Mouse (Mus musculus) stomach, postnatal 0 days (tissue): ENCODE data around the gene Slc26a10. TPM values are rescaled to one million over a fixed set of nuclear protein-coding genes. Genes with fewer than 3 reads are reported as not detected.

Source experiments
- ATAC-seq: fragments of 200-750 bp; cut with Nextera tagmentation; 2 replicates; pipeline ENCODE4 v1.8.0; 2017; ENCODE audit not compliant: low FRiP score, low TSS enrichment
- DNase-seq: peaks from one replicate; pipeline ENCODE4 v3.0.0-alpha.2; 2016; ENCODE audit warnings: low spot score
- H3K27ac ChIP-seq: fragments of 300-500 bp; sonication (generic); replicated peaks from 2 replicates; pipeline ENCODE4 v1.5.1; 2014; ENCODE audit warnings: mild to moderate bottlenecking, control low read depth
- H3K27me3 ChIP-seq: fragments of 300-500 bp; sonication (generic); 2 replicates; pipeline ENCODE4 v1.6.1; 2014; ENCODE audit warnings: low read length; ENCODE audit not compliant: control insufficient read depth, insufficient read depth
- H3K36me3 ChIP-seq: fragments of 300-500 bp; sonication (generic); 2 replicates; pipeline ENCODE4 v1.6.1; 2014; ENCODE audit warnings: low read length, mixed read lengths; ENCODE audit not compliant: control insufficient read depth, insufficient read depth
- H3K4me1 ChIP-seq: fragments of 300-500 bp; sonication (generic); replicated peaks from 2 replicates; pipeline ENCODE4 v1.6.1; 2014; ENCODE audit warnings: antibody characterized with exemption; ENCODE audit not compliant: control insufficient read depth, insufficient read depth
- H3K4me2 ChIP-seq: fragments of 300-500 bp; sonication (generic); replicated peaks from 2 replicates; pipeline ENCODE4 v1.6.1; 2014; ENCODE audit warnings: low read depth, mild to moderate bottlenecking, control low read depth, moderate library complexity
- H3K4me3 ChIP-seq: fragments of 300-500 bp; sonication (generic); 2 replicates; pipeline ENCODE4 v1.5.1; 2014; ENCODE audit warnings: low read depth, low read length, control low read depth
- H3K9ac ChIP-seq: fragments of 300-500 bp; sonication (generic); 2 replicates; pipeline ENCODE4 v1.6.1; 2014; ENCODE audit warnings: mild to moderate bottlenecking, low read length, control low read depth, mixed read lengths
- H3K9me3 ChIP-seq: fragments of 300-500 bp; sonication (generic); 2 replicates; pipeline ENCODE4 v1.6.1; 2016; ENCODE audit warnings: low read length; ENCODE audit not compliant: control insufficient read depth
- CTCF ChIP-seq: IDR thresholded peaks from 2 replicates; pipeline ENCODE4 v1.5.1; 2016; ENCODE audit warnings: antibody characterized with exemption, low read depth, mild to moderate bottlenecking, moderate library complexity
- EP300 ChIP-seq: optimal IDR thresholded peaks from 2 replicates; pipeline ENCODE3; 2016; ENCODE audit warnings: antibody characterized with exemption
- WGBS: fragments of 180-500 bp; shearing (Covaris S2); extraction: QIAGEN DNeasy Blood & Tissue Kit; methylation state at CpG from one replicate; pipeline ENCODE4 v1.1.7; 2014; 5-methylcytosine and 5-hydroxymethylcytosine counted together
- polyA plus RNA-seq: library from polyadenylated mRNA; unstranded; fragments of >200 nt; fragmentation: Nextera tagmentation; extraction: Ambion mirVana; gene quantifications from 2 replicates; pipeline ENCODE4 v1.2.1, GENCODE M21; 2015

The Slc26a10 gene
- polyA plus RNA-seq, 1 experiment from 2014 or later = 0.70 TPM

DNA sequence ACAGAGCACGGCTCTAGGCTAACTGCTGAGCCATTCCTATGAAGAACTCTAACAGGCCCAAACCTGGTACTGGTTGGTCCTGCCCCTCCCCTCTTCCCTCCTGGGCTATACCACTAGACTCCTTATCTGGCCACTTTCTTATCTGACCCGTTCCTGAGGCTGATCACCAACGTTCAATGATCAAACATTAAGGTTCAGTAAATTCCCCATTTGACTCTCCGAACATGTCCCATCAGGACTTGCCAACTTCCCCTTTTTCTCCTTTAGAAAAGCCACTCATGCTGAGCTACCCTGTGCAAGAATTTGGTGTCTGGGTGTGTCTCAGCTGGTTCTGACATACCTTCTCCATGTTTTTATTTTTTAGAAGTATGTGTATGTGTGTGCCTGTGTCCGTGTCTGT lies 53.9 kb downstream of the Slc26a10 start:
- H3K9ac ChIP-seq = no peak overlapping the region
- no peaks in the 10 kb centered on the region for H3K27me3 ChIP-seq
- H3K4me3 ChIP-seq = no peak overlapping the region
- H3K36me3 ChIP-seq = no peaks in the 10 kb centered on the region
- H3K9me3 ChIP-seq = no peaks in the 10 kb centered on the region
- no peak overlapping the region for H3K27ac ChIP-seq
- ATAC-seq (no peak), DNase-seq (no peak)
- no peak for TF ChIP-seq EP300
- no peak for TF ChIP-seq CTCF
- no peak overlapping the region for H3K4me2 ChIP-seq
- H3K4me1 ChIP-seq = no peaks in the 10 kb centered on the region
- 55% methylated on average over 5 of the region's 5 CpGs for WGBS

GRCm38 (mm10) chr10:127125210-127126001 lies 55.0 kb downstream of the Slc26a10 start:
- Histone ChIP-seq H3K27me3 (no peaks in the 10 kb centered on the region), H3K27ac (no peak overlapping the region), H3K4me3 (no peak overlapping the region), H3K9me3 (no peaks in the 10 kb centered on the region), H3K4me1 (no peaks in the 10 kb centered on the region), H3K9ac (no peak overlapping the region), H3K4me2 (no peak overlapping the region), H3K36me3 (no peaks in the 10 kb centered on the region)
- TF ChIP-seq CTCF = peak; percentile 75
- TF ChIP-seq EP300 = no peak
- 70% methylated on average over 9 of the region's 9 CpGs for WGBS
- DNase-seq = no peak
- ATAC-seq = no peak

- Histone ChIP-seq H3K4me2 (peak overlapping the region; percentile 40), H3K4me1 (no peaks in the 10 kb centered on the region), H3K9me3 (no peaks in the 10 kb centered on the region), H3K27me3 (no peaks in the 10 kb centered on the region), H3K4me3 (no peak overlapping the region), H3K9ac (no peak overlapping the region), H3K36me3 (peaks cover 8% of the 10 kb centered on the region), H3K27ac (peak overlapping the region; percentile 35; the same call in 1 of the 2 replicates)
- no peak for TF ChIP-seq EP300
- TF ChIP-seq CTCF = peak; percentile 86
- 13% methylated on average over 4 of the region's 4 CpGs for WGBS
- peak; percentile 68 for DNase-seq
- no peak for ATAC-seq
Observed at GRCm38 (mm10) chr10:127123436-127123805, 57.0 kb downstream of the Slc26a10 start.

GRCm38 (mm10) chr10:127122784-127123435 lies 57.5 kb downstream of the Slc26a10 start:
- peak; percentile 80 for DNase-seq
- 15% methylated on average over 13 of the region's 13 CpGs for WGBS
- TF ChIP-seq EP300 (no peak), CTCF (no peak)

DNA sequence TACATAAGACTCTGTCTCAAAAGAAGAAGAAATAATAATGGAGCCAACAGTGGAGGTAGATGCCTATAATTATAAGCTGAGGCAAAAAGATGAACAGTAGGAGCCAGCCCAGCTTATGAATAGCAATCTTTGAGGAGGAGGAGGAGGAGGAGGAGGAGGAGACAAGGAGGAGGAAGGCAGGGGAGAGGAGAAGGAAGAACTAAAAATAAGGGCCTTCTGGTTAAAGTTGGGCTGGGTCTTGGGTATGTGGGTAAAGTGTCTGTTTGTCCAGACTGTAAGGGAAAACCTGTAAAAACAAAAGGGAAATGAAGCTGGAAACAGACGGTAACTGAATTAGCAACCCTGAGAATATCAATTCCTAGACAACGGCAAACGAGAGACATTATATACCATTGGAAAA lies 58.4 kb downstream of the Slc26a10 start:
- no peak overlapping the region for H3K27ac ChIP-seq
- no peak overlapping the region for H3K4me2 ChIP-seq
- no peak overlapping the region for H3K4me3 ChIP-seq
- H3K9me3 ChIP-seq = no peaks in the 10 kb centered on the region
- peaks cover 16% of the 10 kb centered on the region for H3K36me3 ChIP-seq
- no peak overlapping the region for H3K9ac ChIP-seq
- no peak for DNase-seq
- TF ChIP-seq CTCF (no peak), EP300 (no peak)
- ATAC-seq = no peak
- H3K27me3 ChIP-seq = no peaks in the 10 kb centered on the region
- no peaks in the 10 kb centered on the region for H3K4me1 ChIP-seq
- 86% methylated on average over 3 of the region's 3 CpGs for WGBS

More at GRCm38 (mm10) chr10:127122784-127123435, 57.5 kb downstream of the Slc26a10 start:
- no peak overlapping the region for H3K4me3 ChIP-seq
- no peaks in the 10 kb centered on the region for H3K27me3 ChIP-seq
- peak; percentile 36; the same call in 1 of the 2 replicates for ATAC-seq
- H3K27ac ChIP-seq = peak overlapping the region; percentile 35
- H3K9me3 ChIP-seq = no peaks in the 10 kb centered on the region
- H3K9ac ChIP-seq = no peak overlapping the region
- H3K4me2 ChIP-seq = peak overlapping the region; percentile 40
- H3K36me3 ChIP-seq = peaks cover 11% of the 10 kb centered on the region
- no peaks in the 10 kb centered on the region for H3K4me1 ChIP-seq

Other genes with a start within 250 kb of the Slc26a10 start
- 29.1 and 33.0 TPM in 2 replicates for gene Ctdsp2, start 201.9 kb downstream of the Slc26a10 start, polyA plus RNA-seq
- 10.7 and 12.3 TPM in 2 replicates for gene Avil, start 179.9 kb downstream of the Slc26a10 start, polyA plus RNA-seq
- 58.9 and 61.3 TPM in 2 replicates for gene Tsfm, start 149.8 kb downstream of the Slc26a10 start, polyA plus RNA-seq
- gene Mettl1, start 139.2 kb downstream of the Slc26a10 start, polyA plus RNA-seq = 32.4 and 36.8 TPM in 2 replicates
- gene Eef1akmt3, start 139.1 kb downstream of the Slc26a10 start, polyA plus RNA-seq = 1.2 and 1.3 TPM in 2 replicates
- 0.13 TPM in 1 of 2 replicates, not detected in the other for gene Cyp27b1, start 132.4 kb downstream of the Slc26a10 start, polyA plus RNA-seq
- 0.75 and 0.81 TPM in 2 replicates for gene March9, start 120.5 kb downstream of the Slc26a10 start, polyA plus RNA-seq
- gene Cdk4, start 117.1 kb downstream of the Slc26a10 start, polyA plus RNA-seq = 469 and 472 TPM in 2 replicates
- 82.8 and 87.7 TPM in 2 replicates for gene Tspan31, start 110.4 kb downstream of the Slc26a10 start, polyA plus RNA-seq
- 0.04 and 0.08 TPM in 2 replicates for gene Agap2, start 105.4 kb downstream of the Slc26a10 start, polyA plus RNA-seq
- gene Os9, start 59.5 kb downstream of the Slc26a10 start, polyA plus RNA-seq = 81.9 and 82.0 TPM in 2 replicates
- 45.9 and 65.4 TPM in 2 replicates for gene B4galnt1, start 15.4 kb downstream of the Slc26a10 start, polyA plus RNA-seq
- gene Arhgef25, start 9.4 kb upstream of the Slc26a10 start, polyA plus RNA-seq = 25.3 and 29.7 TPM in 2 replicates
- gene Dtx3, start 15.1 kb upstream of the Slc26a10 start, polyA plus RNA-seq = 27.8 and 32.9 TPM in 2 replicates
- gene Pip4k2c, start 30.9 kb upstream of the Slc26a10 start, polyA plus RNA-seq = 23.2 and 26.0 TPM in 2 replicates
- 2.2 and 2.3 TPM in 2 replicates for gene Kif5a, start 82.7 kb upstream of the Slc26a10 start, polyA plus RNA-seq
- gene Dctn2, start 85.7 kb upstream of the Slc26a10 start, polyA plus RNA-seq = 134 and 147 TPM in 2 replicates
- gene Mbd6, start 108.4 kb upstream of the Slc26a10 start, polyA plus RNA-seq = 8.5 and 8.9 TPM in 2 replicates
- gene Mars, start 131.1 kb upstream of the Slc26a10 start, polyA plus RNA-seq = 66.6 and 70.4 TPM in 2 replicates
- gene Arhgap9, start 141.3 kb upstream of the Slc26a10 start, polyA plus RNA-seq = 5.2 and 5.7 TPM in 2 replicates
- gene Gli1, start 161.3 kb upstream of the Slc26a10 start, polyA plus RNA-seq = 2.3 and 2.4 TPM in 2 replicates
- gene Inhbe, start 173.8 kb upstream of the Slc26a10 start, polyA plus RNA-seq = 0.02 and 0.12 TPM in 2 replicates
- 0.15 TPM in 1 of 2 replicates, not detected in the other for gene Inhbc, start 189.8 kb upstream of the Slc26a10 start, polyA plus RNA-seq
- gene R3hdm2, start 199.7 kb upstream of the Slc26a10 start, polyA plus RNA-seq = 14.3 and 17.6 TPM in 2 replicates